Mouse (Mus musculus) adrenal gland (tissue): ENCODE results near the gene Nfatc3.
"Not testable (repeated sequence)": the region's sequence is repeated elsewhere in the genome, so short reads cannot be mapped to it uniquely, and the experiment has no call there.

Experiments used
- intact Hi-C: fragments of 180-260 bp; cut with DNase I; formaldehyde crosslinking; loops from one replicate; pipeline ENCODE4 v1.15.1; 2025
- long read RNA-seq, 2 experiments: library from polyadenylated mRNA; unstranded; transcript quantifications; one replicate each; pipeline ENCODE4 v2.0.0; 2020; ENCODE audit warnings: borderline replicate concordance in 1 of 2; ENCODE audit not compliant: insufficient replicate concordance in 1 of 2

Nfatc3 gene
- long read RNA-seq, experiment 1, partial matches to known transcripts = 0 of 2 reads
- long read RNA-seq, experiment 1, other reads (novel, unspliced or antisense) = 2 of 2 reads
- long read RNA-seq, experiment 2, partial matches to known transcripts = 0 of 5 reads
- long read RNA-seq, experiment 2, other reads (novel, unspliced or antisense) = 5 of 5 reads

DNA sequence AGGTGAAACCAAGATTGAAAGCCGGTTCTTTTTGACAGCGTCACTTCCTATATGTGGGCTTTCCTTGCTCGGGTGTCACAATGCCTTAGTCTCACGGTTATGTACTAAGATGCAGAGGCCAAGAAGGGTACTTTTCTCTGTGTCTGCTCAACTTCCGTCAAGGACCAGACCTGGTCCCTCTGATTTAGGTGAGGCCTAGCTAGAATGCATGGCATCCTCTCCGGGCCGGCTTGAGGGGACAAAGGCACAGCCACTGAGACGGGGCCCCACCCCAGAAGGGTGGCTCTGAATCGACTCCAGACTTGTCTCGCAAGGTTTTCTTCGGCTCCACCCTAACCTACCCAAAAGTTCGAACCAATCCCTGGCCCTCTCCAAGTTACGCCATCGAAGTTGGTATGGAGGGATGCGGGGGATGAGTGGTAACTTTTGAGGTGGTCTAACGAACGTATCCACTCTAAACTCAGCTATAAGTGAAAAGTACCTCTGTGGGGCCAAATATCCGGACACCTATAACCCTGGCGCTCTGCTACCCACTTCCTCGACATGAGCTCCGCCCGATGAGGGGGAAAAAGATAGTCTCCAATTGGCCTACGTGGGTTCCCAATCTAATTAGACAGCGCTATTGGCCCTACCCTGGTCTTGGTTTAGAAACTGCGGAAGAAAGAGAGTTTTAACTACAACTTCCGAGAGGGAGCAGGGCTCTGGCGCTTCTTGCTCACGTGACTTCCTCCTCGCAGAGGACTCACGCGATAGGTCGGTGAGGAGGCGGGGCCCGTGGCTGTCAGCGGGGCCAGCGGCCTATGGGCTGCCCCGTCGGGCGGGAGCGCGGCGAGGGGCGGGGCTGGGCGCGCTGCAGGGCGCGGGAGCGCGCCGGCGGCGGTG lies at the start of gene Nfatc3:
Gene Nfatc3, plus strand, starts transcription at position 110 of the 882 bp plus-strand sequence.
- intact Hi-C loops = no loop called here

DNA sequence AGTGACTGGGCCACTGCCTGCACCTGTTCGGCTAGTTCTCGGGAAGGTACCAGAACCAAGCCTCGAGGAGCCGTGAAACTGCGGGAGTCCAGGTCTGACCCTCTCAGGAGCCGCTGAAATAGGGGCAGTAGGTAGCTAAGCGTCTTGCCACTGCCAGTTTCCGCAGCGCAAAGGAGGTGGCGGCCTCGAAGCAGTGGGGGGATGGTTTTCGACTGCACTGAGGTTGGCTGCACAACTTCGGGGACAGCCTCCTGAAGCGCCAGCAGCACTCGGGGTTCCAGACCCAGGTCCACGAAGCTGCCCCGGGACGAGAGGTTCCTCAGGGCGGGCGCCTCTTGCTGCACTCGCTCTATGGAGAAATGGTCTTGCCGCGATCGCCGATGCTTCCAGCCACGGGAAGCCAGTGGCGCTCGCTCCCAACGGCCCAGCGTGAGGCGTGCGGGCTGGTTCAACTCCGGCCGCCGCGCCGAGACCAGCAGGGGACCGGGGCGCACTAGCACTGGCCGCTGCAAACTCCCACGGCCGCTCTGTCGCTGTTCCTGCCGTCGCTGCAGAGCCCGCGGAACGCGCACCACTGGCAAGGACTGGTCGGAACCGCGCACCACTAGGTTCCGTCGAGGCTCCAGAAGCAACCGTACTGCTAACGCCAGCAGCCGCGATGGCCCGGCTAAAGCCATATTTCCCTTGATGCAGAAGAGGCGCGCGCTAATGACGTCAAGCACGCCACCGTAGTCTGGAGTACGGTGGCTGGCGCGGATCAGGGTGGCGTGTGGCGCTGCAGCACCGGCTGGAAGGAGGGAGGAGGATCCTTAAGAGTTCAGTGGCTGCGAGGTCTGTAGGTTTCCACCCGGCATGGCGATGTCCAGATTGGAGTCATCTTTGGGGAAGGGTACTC lies 47.6 kb upstream of the Nfatc3 start:
- intact Hi-C loops = no loop called here

DNA sequence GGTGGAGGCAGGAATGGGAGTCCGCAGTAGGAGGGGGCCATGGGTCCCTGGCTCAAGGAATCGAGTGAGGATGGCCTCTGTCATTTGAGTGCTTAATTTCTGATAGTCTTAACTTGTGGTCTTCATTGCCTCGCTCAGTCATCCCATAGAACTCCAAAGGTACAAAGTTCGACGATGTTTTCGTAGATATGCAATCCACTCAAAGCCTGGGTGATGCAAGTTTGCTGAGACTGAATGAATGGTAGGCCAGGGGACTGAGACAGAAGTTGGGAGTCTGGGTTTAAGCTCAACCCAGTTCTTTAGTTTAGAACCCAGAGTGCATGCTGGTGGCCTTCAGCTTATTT lies 47.0 kb upstream of the Nfatc3 start, which contains the start of gene Ddx28:
Gene Ddx28, minus strand, starts transcription at position 240 of the 344 bp plus-strand sequence.
- intact Hi-C loops = no loop called here

DNA sequence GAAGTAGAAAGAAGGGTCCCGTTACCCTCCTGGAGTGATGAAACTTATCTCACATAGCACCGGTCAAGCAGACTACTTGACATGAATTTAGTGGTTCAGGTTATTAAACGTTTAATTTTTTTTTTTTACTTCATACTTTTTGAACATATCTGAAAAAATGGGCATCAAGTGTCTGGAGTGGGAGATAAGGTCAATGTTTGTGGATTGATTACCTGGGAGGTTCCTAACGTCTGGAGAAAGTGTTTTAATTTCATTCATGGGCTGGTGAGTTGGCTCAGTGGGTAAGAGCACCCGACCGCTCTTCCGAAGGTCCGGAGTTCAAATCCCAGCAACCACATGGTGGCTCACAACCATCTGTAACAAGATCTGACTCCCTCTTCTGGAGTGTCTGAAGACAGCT lies 46.4 kb upstream of the Nfatc3 start:
- intact Hi-C loops = not testable (repeated sequence)

DNA sequence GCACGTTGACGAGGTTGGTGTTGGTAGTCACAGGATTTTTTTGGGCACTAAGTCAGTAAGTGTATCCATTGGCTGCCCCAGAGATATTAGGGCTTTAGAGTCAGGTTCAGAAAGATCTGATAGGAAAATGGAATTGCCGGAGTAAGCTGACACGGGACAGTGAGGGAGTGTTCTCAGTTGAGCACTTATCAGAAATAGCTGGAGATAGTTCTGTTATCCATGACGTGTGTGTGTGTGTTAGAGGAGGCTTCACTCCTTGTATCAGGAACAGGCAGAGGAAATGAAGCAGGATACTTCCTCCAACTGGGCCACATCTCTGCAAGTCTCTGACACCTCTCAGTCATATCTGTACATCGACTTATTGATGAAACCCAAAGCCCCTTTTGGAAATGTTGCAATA lies 42.4 kb upstream of the Nfatc3 start:
- intact Hi-C loops = no loop called here

DNA sequence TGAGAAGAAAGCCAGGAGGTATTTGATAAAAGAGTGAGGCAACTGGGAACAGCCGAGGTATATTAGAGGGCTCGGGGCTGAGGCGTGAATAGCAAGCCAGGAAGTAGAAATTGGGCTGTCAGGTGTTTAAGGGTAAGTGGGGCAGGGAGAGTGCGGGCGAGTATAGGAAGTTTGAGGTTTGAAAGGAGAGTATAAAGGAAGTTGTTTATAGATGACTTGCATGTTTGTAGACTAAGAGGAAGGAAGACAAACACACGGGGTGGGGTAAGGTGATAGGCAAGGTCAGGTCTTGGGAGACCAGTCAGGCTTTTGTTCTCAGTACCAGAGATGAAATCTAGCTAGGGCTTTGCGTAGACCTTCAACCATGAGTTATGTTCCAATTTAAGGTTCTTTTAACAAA lies 41.5 kb upstream of the Nfatc3 start:
- intact Hi-C loops = no loop called here

DNA sequence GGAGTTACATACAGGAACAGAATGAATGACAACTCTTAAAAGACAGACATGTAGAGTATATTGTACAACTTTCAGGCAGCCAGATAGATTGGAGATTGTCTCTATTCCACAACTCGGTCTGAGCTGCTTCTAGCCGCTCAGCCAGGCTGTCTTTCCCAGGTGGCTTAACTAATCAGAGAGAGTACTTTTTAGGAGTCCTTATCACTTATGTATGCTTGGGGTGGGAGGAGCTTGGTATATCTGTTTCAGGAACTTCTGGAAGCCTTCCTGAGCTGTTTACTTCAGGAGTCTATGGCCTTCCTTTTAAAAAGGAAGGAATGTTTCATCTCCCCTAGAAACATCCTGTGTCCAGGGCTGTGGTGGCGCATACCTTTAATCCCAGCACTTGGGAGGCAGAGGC lies 40.6 kb upstream of the Nfatc3 start:
- intact Hi-C loops = no loop called here

DNA sequence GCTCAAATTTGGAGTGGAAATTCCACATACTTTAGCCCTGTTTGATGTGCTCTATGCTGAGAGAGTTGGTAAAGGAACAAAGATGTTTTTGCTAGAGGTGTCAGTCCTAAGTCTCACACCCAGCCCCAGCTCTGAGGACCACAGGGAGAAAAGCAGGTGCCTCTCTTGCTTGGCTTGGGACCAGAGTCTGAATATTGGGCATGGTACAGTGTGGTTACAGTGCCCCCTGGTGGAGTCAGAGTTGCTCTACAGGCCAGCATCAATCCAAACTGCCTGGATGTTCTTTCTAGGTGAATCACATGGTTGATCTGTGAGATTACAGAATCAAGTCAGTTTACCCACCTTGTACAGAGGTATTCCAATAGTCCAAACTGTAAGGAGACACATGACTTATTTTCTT lies 36.2 kb upstream of the Nfatc3 start:
- intact Hi-C loops = loop anchor here (1.0 to 10.0 kb wide), 2 partner anchors 31 to 188 kb away; partner anchors contain the start of gene Dus2

DNA sequence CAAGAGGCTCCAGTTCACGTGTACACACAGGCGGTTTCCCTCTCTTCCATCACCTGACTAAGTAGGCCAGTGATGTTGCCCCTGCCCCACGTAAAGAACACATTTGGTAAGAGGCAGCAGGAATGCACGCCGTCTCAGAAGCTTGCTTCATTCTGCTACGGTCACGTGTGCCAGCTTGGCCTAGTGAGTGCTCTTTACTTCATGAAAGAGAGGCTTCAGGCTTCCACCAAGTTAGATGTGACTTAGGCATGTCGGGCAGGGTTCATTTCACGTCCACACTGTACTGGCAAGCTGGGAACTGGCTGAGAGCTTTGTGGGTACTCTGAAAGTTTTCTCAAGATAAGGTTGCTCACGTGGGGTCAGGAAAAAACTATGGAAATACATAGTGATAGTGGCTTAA lies 19.9 kb upstream of the Nfatc3 start:
- intact Hi-C loops = no loop called here

DNA sequence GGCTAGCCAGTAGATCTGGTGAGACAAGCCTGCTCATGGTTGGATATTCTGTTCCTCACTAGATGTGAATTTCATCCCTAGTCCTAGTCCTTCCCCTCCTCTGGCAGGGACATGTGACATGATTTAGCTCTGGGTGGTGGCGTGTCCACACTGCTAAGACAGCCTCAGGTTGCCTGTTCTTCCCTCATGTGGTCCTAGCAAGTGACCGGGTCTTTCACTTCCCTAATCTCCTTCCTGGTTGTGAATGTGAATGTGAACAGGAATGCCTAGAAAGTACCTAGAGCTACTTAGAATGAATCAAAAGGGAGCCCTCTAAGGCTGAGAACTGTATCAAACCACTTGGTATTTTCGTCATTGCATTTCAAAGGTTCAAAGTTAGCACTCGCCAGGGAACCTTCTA lies 19.0 kb upstream of the Nfatc3 start:
- intact Hi-C loops = no loop called here

DNA sequence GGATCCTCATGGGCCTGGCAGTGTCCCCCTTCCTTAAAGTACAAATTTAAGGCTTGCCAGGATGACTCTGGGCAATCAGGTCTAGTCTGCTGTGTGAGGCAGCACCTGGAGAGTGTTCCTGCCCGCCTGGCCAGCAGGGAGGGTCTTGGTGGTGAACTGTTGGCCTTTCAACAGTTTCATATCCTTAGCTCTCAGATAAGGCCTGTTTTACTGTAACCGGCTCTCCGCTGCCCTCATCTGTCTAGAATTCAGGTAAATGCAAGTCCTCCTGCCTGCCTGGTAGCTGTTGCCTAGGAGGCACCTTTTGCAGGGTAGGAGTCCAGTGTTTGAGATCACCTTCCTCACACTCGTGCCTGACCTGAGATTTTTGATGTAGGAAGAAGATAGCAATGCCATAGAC lies 18.4 kb upstream of the Nfatc3 start:
- intact Hi-C loops = no loop called here

DNA sequence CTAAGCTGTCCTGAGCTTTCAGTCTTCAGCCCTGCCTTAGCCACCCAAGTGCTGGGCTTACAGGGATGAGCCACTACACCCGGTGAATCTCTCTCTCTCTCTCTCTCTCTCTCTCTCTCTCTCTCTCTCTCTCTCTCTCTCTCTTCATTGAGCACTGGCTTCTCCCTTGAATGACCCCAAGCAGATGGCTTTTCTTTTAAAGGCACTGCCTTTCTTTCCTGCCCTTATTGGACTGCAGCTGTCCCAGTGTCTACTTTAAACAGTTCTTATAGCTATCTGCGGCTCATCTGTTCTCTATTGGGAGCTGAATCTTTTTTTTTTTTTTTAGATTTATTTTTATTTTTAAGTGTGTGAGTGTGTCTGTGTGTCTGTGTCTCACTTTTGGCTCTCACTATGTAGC lies 15.6 kb upstream of the Nfatc3 start:
- intact Hi-C loops = no loop called here

DNA sequence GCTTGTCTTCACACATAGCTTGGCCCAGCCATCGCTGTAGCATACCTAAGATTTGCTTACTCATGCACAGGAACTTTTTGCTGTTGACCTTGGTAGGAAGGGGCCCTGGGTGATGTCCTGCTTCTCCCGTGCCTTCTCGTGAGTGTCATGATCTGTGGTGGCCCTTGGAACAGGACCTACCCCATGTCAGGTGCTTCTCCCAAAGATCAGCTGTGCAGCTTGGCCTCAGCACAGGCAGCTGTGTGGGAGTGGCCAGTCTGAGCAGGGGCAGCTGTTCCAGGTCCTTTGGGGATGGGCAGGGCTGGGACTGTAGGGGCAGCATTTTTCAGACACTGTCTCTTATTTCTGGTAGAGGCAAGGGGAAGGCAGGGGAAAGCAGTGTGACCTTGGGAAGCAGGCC lies 14.5 kb upstream of the Nfatc3 start:
- intact Hi-C loops = no loop called here

DNA sequence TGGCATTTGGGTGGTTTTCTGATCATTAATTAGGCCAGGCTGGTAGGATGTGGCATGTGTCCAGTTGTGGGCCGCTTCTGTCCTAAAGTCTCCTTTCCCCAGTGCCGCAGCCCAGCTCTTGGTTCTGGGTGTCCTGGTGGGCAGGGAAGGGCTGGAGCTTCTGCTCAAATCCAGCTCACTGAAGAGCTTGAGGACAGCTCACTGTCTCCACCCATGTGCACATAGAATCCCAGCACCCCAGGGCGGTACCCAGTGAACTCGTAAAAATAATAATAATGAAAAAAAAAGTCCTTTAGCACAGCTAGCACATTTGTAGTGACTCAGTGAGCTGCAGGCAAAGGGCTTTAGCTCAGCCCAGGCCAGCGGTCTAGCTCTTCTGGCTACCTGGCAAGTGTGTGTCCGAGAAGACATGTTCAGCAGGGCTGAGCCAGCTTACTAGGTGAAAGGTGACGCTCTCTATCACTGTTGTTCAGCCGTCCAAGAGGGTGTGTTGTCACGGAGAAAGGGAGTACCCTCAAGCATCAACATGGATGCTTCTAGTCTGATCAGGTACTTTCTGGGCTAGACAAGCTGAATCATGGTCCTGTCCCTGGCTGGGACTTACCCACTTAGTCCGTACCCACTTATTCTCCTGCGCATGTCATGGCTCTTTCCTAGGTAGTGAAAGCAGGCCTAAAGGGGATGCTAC lies 11.6 kb upstream of the Nfatc3 start:
- intact Hi-C loops = no loop called here

DNA sequence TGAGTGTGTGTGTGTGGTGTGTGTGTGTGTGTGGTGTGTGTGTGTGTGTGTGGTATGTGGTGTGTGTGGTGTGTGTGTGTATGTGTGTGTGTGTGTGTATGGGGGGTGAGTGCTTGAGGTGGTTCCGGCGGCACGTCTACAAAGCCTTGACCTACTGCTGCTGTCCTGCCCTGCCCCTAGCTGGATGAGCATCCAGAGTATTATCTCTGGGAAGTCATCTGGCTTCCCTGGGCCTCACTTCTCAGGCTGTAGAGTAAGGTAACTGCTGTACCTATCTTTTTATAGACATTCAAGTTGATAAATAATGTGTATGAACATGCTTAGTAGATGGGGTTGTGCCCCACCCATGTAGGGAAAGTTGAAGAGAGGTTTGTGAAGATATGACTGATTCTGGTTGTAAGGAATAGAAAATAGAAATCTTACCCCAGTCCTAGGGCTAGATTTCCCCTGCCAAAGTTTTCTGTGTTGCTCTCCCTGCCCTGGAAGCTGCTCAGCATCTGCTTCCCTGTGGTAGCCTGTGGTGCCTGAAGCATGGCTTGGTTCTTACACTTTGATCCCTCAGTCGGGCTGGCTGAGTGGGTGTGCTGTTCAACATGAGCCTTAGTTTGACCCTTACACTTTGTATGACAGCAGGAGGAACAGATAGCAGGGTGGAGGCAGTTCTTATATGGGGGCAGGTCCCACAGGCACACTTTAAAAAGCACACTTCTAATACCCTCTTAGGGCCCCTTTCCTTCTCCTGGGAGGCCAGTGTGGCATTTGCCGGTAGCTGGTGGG lies 10.6 kb upstream of the Nfatc3 start:
- intact Hi-C loops = no loop called here

DNA sequence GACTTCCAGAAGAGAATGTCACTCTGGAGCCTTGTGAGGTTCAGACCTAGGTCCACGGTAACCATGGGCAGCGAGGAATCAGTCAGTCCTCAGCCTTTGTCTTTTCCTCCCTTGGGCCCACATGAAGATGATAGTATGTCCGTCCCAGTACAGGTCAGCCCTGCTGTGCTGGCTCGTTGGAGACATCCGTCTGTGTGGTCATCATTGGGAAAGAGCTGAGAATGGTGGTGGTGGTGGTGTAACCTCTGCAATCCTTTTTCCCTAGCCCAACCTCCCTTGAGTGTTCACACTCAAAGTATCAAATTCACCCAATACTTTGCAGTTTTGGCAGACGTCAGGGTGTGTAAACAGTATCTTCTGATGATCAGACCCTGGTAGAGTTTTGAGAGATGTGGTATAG lies 8.8 kb upstream of the Nfatc3 start:
- intact Hi-C loops = no loop called here

DNA sequence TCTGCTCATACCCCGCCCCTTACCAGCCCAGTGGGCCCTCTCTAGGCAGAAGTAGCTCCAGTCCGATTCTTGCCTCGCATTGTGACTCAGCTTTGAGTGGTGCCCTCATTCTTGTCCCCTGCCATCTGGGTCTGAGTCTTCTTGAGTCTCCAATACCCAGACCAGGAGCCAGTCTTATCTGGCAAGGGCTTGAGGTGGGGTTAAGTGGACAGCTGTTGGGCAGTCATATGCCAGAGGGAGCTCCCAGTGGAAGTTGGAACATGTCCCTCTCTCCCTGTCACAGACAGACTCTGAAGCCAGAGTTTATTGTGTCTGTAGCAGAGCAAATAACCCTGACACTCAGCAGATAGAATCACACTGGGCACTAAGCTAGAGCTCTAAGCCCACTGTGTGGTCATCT lies 7.6 kb upstream of the Nfatc3 start:
- intact Hi-C loops = no loop called here

DNA sequence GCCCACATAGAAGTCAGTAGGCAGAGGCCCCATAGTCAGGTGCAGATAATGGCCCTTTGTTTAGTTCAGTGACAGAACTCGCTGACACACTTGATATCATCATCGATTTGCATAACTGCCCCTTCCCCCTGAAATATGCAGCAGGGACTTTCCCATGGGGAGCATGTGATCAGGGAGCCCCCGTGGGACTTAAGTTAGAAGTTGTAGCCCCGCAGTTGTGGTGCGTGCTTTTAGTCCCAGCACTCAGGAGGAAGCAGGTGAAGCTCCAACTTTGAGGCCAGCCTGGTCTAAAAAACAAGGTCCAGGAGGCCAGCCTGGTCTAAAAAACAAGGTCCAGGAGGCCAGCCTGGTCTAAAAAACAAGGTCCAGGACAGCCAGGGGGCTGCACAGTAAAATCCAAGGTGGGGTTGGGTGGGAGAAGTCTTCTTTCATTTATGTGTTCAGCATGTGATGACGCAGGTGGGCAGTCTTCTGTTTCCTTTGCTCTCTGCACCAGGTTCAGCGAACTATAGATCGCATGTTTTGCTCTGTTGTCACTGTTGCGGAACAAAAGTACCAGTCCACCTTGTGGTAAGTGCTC lies 6.0 kb upstream of the Nfatc3 start:
- intact Hi-C loops = no loop called here

DNA sequence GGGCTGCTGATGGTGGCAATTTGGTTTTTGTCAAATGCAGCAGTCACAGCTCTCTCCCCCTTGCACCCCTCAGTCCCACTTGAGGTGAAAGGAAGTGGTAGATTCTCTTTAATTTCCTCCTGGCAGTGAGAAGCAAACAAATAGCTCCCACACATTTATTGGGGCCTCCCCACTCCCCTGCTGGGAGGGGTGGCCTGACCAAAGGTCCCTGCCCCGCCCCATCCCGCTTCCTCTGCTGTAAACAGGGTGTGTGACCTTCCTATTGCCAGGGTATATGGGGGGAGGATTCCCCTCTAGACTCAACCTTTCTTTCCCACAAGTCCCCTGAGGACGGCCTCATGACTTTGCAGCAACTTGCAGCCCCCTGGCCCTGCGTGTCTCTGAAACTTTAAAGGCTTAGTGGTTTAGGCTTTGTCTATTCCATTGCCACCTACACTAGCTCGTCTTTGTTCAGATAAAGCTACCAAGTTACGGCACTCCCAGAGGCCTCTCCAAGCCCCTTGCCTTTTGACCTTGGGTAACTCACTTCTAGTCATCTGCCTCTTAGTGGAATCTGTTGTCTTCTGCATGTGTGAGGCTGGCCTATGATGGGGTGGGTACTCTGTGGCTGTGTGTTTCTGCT lies 4.3 kb upstream of the Nfatc3 start:
- intact Hi-C loops = no loop called here

DNA sequence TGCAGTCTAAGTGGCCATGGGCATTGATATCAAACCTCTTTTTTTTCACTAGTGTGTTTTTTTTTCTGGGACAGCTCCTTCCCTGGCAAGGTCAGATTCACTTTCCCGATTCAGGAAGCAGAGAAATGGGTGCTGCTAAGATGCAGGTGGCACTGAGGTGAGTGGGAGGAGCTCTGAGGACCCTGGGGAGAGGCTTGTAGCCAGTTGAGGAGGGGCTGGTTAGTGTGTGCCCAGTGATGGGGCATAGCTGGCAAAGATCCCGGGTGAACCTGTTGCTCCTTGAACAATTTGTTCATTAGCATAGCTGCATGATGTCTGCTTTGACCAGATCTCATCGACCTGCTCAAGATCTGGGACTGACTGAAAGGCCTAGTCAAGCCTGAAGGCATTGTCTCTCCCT lies 3.6 kb upstream of the Nfatc3 start:
- intact Hi-C loops = no loop called here
